Mouse (Mus musculus) hindbrain, postnatal 0 days (tissue): ENCODE data around the gene Olfr920. TPM values are rescaled to one million over a fixed set of nuclear protein-coding genes. Genes with fewer than 3 reads are reported as not detected.

Experiments
- ATAC-seq: fragments of 200-750 bp; cut with Nextera tagmentation; 2 replicates; pipeline ENCODE4 v1.8.0; 2017; ENCODE audit warnings: mild to moderate bottlenecking, moderate TSS enrichment, moderate library complexity
- DNase-seq: peaks from one replicate; pipeline ENCODE4 v3.0.0-alpha.2; 2015; ENCODE audit warnings: low spot score
- H3K27ac ChIP-seq: fragments of 300-500 bp; sonication (generic); 2 replicates; pipeline ENCODE4 v1.5.1; 2014; ENCODE audit warnings: mild to moderate bottlenecking
- H3K27me3 ChIP-seq: fragments of 300-500 bp; sonication (generic); 2 replicates; pipeline ENCODE4 v1.6.1; 2014; ENCODE audit warnings: low read length, mixed read lengths; ENCODE audit not compliant: insufficient read depth
- H3K36me3 ChIP-seq: fragments of 300-500 bp; sonication (generic); 2 replicates; pipeline ENCODE4 v1.6.1; 2014; ENCODE audit warnings: low read length, mixed read lengths; ENCODE audit not compliant: insufficient read depth
- H3K4me1 ChIP-seq: fragments of 300-500 bp; sonication (generic); 2 replicates; pipeline ENCODE4 v1.6.1; 2014; ENCODE audit warnings: antibody characterized with exemption, low read length, mixed read lengths; ENCODE audit not compliant: insufficient read depth
- H3K4me2 ChIP-seq: fragments of 300-500 bp; sonication (generic); 2 replicates; pipeline ENCODE4 v1.6.1; 2014; ENCODE audit warnings: low read depth, mild to moderate bottlenecking, low read length, moderate library complexity, mixed read lengths
- H3K4me3 ChIP-seq: fragments of 300-500 bp; sonication (generic); 2 replicates; pipeline ENCODE4 v1.5.1; 2014; ENCODE audit warnings: low read length
- H3K9ac ChIP-seq: fragments of 300-500 bp; sonication (generic); replicated peaks from 2 replicates; pipeline ENCODE4 v1.6.1; 2014; ENCODE audit warnings: mild to moderate bottlenecking, low read length, moderate library complexity, mixed read lengths
- H3K9me3 ChIP-seq: fragments of 300-500 bp; sonication (generic); 2 replicates; pipeline ENCODE4 v1.6.1; 2016; ENCODE audit warnings: low read length, mixed read lengths
- CTCF ChIP-seq: IDR thresholded peaks from 2 replicates; pipeline ENCODE4 v1.5.1; 2016; ENCODE audit warnings: antibody characterized with exemption, control low read depth, low read depth
- WGBS: fragments of 180-500 bp; shearing (Covaris S2); extraction: QIAGEN DNeasy Blood & Tissue Kit; methylation state at CpG from one replicate; pipeline ENCODE4 v1.1.7; 2014; 5-methylcytosine and 5-hydroxymethylcytosine counted together
- polyA plus RNA-seq: library from polyadenylated mRNA; unstranded; fragments of >200 nt; fragmentation: Nextera tagmentation; extraction: Ambion mirVana; gene quantifications from 2 replicates; pipeline ENCODE4 v1.2.1, GENCODE M21; 2015
- total RNA-seq: library from RNA; depleted of rRNA; stranded (reverse); fragments of >200 nt; gene quantifications from 2 replicates; pipeline ENCODE4 v1.2.3, GENCODE M21; 2014; rRNA removed

Olfr920 gene
- total and polyA plus RNA-seq, 2 experiments from 2014 or later, result 0.06 to 0.21 TPM

GRCm38 (mm10) chr9:38772768-38773167, 20.7 kb downstream of the Olfr920 start, which contains the start of gene Olfr921:
Olfr921 (plus strand) TSS chr9:38773068.
- DNase-seq (no peak), ATAC-seq (no peak)
- Histone ChIP-seq H3K9ac (no peak within 1 kb of the TSS), H3K9me3 (no peaks in the 10 kb centered on the region), H3K27me3 (no peaks in the 10 kb centered on the region), H3K4me2 (no peak within 1 kb of the TSS), H3K27ac (no peak within 1 kb of the TSS), H3K36me3 (no peaks in the 10 kb centered on the region), H3K4me1 (no peaks in the 10 kb centered on the region), H3K4me3 (no peak within 1 kb of the TSS)
- no peak for TF ChIP-seq CTCF

GRCm38 (mm10) chr9:38792689-38793088, 40.6 kb downstream of the Olfr920 start:
- Histone ChIP-seq H3K27ac (no peak overlapping the region), H3K9ac (no peak overlapping the region), H3K4me3 (no peak overlapping the region), H3K4me1 (no peaks in the 10 kb centered on the region), H3K4me2 (no peak overlapping the region), H3K9me3 (no peaks in the 10 kb centered on the region), H3K36me3 (no peaks in the 10 kb centered on the region), H3K27me3 (no peaks in the 10 kb centered on the region)
- WGBS, result 90% methylated on average over 2 of the region's 2 CpGs
- TF ChIP-seq CTCF, result no peak
- DNase-seq, result no peak
- no peak for ATAC-seq

GRCm38 (mm10) chr9:38805696-38806095, 53.6 kb downstream of the Olfr920 start:
- Histone ChIP-seq H3K27ac (no peak overlapping the region), H3K36me3 (no peaks in the 10 kb centered on the region), H3K27me3 (no peaks in the 10 kb centered on the region), H3K4me1 (no peaks in the 10 kb centered on the region), H3K9ac (no peak overlapping the region), H3K4me3 (no peak overlapping the region), H3K4me2 (no peak overlapping the region), H3K9me3 (no peaks in the 10 kb centered on the region)
- ATAC-seq (0 out of 2 replicates have a peak, but pooled peaks have one; percentile 38), DNase-seq (peak; percentile 74)
- peak; percentile 41 for TF ChIP-seq CTCF

Other genes starting within 250 kb of the Olfr920 start
- not detected in 2 replicates for gene Olfr911-ps1, start 230.7 kb upstream of the Olfr920 start, total RNA-seq
- not detected in 2 replicates for gene Olfr911-ps1, start 230.7 kb upstream of the Olfr920 start, polyA plus RNA-seq
- gene Olfr910, start 214.4 kb upstream of the Olfr920 start, total RNA-seq, result not detected in 2 replicates
- not detected in 2 replicates for gene Olfr910, start 214.4 kb upstream of the Olfr920 start, polyA plus RNA-seq
- gene Olfr912, start 172.1 kb upstream of the Olfr920 start, total RNA-seq, result not detected in 2 replicates
- not detected in 2 replicates for gene Olfr912, start 172.1 kb upstream of the Olfr920 start, polyA plus RNA-seq
- gene Olfr913, start 159.5 kb upstream of the Olfr920 start, total RNA-seq, result not detected in 2 replicates
- not detected in 2 replicates for gene Olfr913, start 159.5 kb upstream of the Olfr920 start, polyA plus RNA-seq
- not detected in 2 replicates for gene Olfr914, start 147.2 kb upstream of the Olfr920 start, total RNA-seq
- gene Olfr914, start 147.2 kb upstream of the Olfr920 start, polyA plus RNA-seq, result not detected in 2 replicates
- not detected in 2 replicates for gene Olfr916, start 92.4 kb upstream of the Olfr920 start, total RNA-seq
- not detected in 2 replicates for gene Olfr916, start 92.4 kb upstream of the Olfr920 start, polyA plus RNA-seq
- not detected in 2 replicates for gene Olfr917, start 86.5 kb upstream of the Olfr920 start, total RNA-seq
- gene Olfr917, start 86.5 kb upstream of the Olfr920 start, polyA plus RNA-seq, result not detected in 2 replicates
- not detected in 2 replicates for gene Olfr918, start 77.7 kb upstream of the Olfr920 start, total RNA-seq
- not detected in 2 replicates for gene Olfr918, start 77.7 kb upstream of the Olfr920 start, polyA plus RNA-seq
- gene Olfr919, start 48.6 kb upstream of the Olfr920 start, total RNA-seq, result not detected in 2 replicates
- gene Olfr919, start 48.6 kb upstream of the Olfr920 start, polyA plus RNA-seq, result not detected in 2 replicates
- 9.2 and 14.1 TPM in 2 replicates for gene Vwa5a, start 34.0 kb upstream of the Olfr920 start, total RNA-seq
- gene Vwa5a, start 34.0 kb upstream of the Olfr920 start, polyA plus RNA-seq, result 9.4 and 10.2 TPM in 2 replicates
- gene Olfr921, start 20.8 kb downstream of the Olfr920 start, total RNA-seq, result not detected in 2 replicates
- gene Olfr921, start 20.8 kb downstream of the Olfr920 start, polyA plus RNA-seq, result not detected in 2 replicates
- not detected in 2 replicates for gene Olfr922, start 62.3 kb downstream of the Olfr920 start, total RNA-seq
- not detected in 2 replicates for gene Olfr922, start 62.3 kb downstream of the Olfr920 start, polyA plus RNA-seq
- not detected in 2 replicates for gene Olfr923, start 74.2 kb downstream of the Olfr920 start, total RNA-seq
- not detected in 2 replicates for gene Olfr923, start 74.2 kb downstream of the Olfr920 start, polyA plus RNA-seq
- not detected in 2 replicates for gene Olfr924, start 92.2 kb downstream of the Olfr920 start, total RNA-seq
- not detected in 2 replicates for gene Olfr924, start 92.2 kb downstream of the Olfr920 start, polyA plus RNA-seq
- gene Olfr26, start 102.8 kb downstream of the Olfr920 start, total RNA-seq, result not detected in 2 replicates
- not detected in 2 replicates for gene Olfr26, start 102.8 kb downstream of the Olfr920 start, polyA plus RNA-seq
- not detected in 2 replicates for gene Olfr926, start 124.8 kb downstream of the Olfr920 start, total RNA-seq
- gene Olfr926, start 124.8 kb downstream of the Olfr920 start, polyA plus RNA-seq, result not detected in 2 replicates
- gene Olfr930, start 177.5 kb downstream of the Olfr920 start, total RNA-seq, result not detected in 2 replicates
- not detected in 2 replicates for gene Olfr930, start 177.5 kb downstream of the Olfr920 start, polyA plus RNA-seq
- not detected in 2 replicates for gene Olfr933, start 220.0 kb downstream of the Olfr920 start, total RNA-seq
- gene Olfr933, start 220.0 kb downstream of the Olfr920 start, polyA plus RNA-seq, result not detected in 2 replicates
- not detected in 2 replicates for gene Olfr934, start 236.0 kb downstream of the Olfr920 start, total RNA-seq
- not detected in 2 replicates for gene Olfr934, start 236.0 kb downstream of the Olfr920 start, polyA plus RNA-seq
- not detected in 2 replicates for gene Olfr935, start 247.4 kb downstream of the Olfr920 start, total RNA-seq
- gene Olfr935, start 247.4 kb downstream of the Olfr920 start, polyA plus RNA-seq, result not detected in 2 replicates